Comparison of ENCODE assay signal across 25 mouse cellular contexts in genomic region chr7:140944236-140944635, GRCm38 (mm10). TPM values are rescaled to one million over a fixed set of nuclear protein-coding genes. Genes with fewer than 3 reads are reported as not detected.
DNase-seq lines count a peak whose midpoint lies in the region; TF ChIP-seq lines count a peak whose summit lies in the region.
"Had no signal": no experiment of that assay in that cellular context is flagged by ENCODE, and none has a peak within 500 bp of the region (broad histone marks: within the 10 kb centered on the region; RNA-seq: fewer than 3 reads in every experiment).

No protein-coding gene starts in this region.

- no peak overlapping the region for H3ac ChIP-seq in myocyte (ENCODE audit: control insufficient read depth, insufficient read length)

- H3K27ac ChIP-seq in gastrocnemius, adult 2 months = peak overlapping the region; percentile 97; the same call in 1 of the 2 replicates
- H3K27ac ChIP-seq in CH12.LX (ENCODE audit: insufficient read depth, low read depth) = no peak overlapping the region
- H3K27ac ChIP-seq: embryonic facial prominence, embryonic 10.5 days; embryonic facial prominence, embryonic 12.5 days; forebrain, embryonic 13.5 days; forebrain, embryonic 15.5 days had no signal

- TF ChIP-seq POLR2A in CH12.LX (IDR thresholded peaks at IDR 0.05; ENCODE audit: low read depth, low read length) = no peak
- TF ChIP-seq POLR2A in myocyte (IDR thresholded peaks at IDR 0.05; ENCODE audit: insufficient read length, low read depth) = no peak

- in situ Hi-C loops in CH12.LX (cut with MboI; ENCODE audit: low pct_ligation_motif_present, low pct_unique_long_range_greater_than_20kb, low sequenced_read_pairs) = no loop called here

- no peaks in the 10 kb centered on the region for H3K27me3 ChIP-seq in CH12.LX (replicated peaks)
- H3K27me3 ChIP-seq in myocyte (ENCODE audit: control insufficient read depth, insufficient read depth, insufficient read length) = no peaks in the 10 kb centered on the region
- H3K27me3 ChIP-seq: embryonic facial prominence, embryonic 12.5 days; forebrain, embryonic 15.5 days; Patski had no signal

- no peaks in the 10 kb centered on the region for H3K79me2 ChIP-seq in CH12.LX (replicated peaks; ENCODE audit: control insufficient read depth, extremely low read depth, insufficient read depth, poor library complexity, severe bottlenecking)
- no peaks in the 10 kb centered on the region for H3K79me2 ChIP-seq in myocyte (ENCODE audit: control insufficient read depth, insufficient read depth)

- dilution Hi-C loops in CH12.LX (cut with MboI; ENCODE audit: extremely low pct_ligation_motif_present, extremely low pct_unique_long_range_greater_than_20kb, low sequenced_read_pairs) = no loop called here

- H3K4me2 ChIP-seq in CH12.LX (ENCODE audit: insufficient read depth, low read depth, poor library complexity, severe bottlenecking) (no peak overlapping the region), myocyte (ENCODE audit: low read depth) (no peak overlapping the region)
- H3K4me2 ChIP-seq: embryonic facial prominence, embryonic 12.5 days; forebrain, embryonic 13.5 days; forebrain, embryonic 15.5 days had no signal

- H3K4me3 ChIP-seq in gastrocnemius, adult 2 months = no peak overlapping the region
- no peak overlapping the region for H3K4me3 ChIP-seq in CH12.LX (replicated peaks in 1 of 3; ENCODE audit: low read depth in 2 of 3, low read length in 2 of 3, poor library complexity in 1 of 3)
- no peak overlapping the region for H3K4me3 ChIP-seq in myocyte
- H3K4me3 ChIP-seq: embryonic facial prominence, embryonic 10.5 days; embryonic facial prominence, embryonic 12.5 days; forebrain, embryonic 13.5 days; forebrain, embryonic 15.5 days had no signal

- H3K36me3 ChIP-seq in CH12.LX (replicated peaks in 1 of 2; ENCODE audit: control insufficient read depth in 1 of 2, insufficient read depth in 1 of 2, low read length in 1 of 2) (peaks cover 23 to 48% of the 10 kb centered on the region in 2 experiments), myocyte (ENCODE audit: control insufficient read depth, insufficient read depth) (peaks cover 14% of the 10 kb centered on the region)
- H3K36me3 ChIP-seq: forebrain, embryonic 15.5 days had no signal

- H3K9ac ChIP-seq in CH12.LX (ENCODE audit: insufficient read depth, low read depth) = no peak overlapping the region
- H3K9ac ChIP-seq: forebrain, embryonic 13.5 days; forebrain, embryonic 15.5 days; forebrain, postnatal 0 days had no signal

- H3K4me1 ChIP-seq in CH12.LX (ENCODE audit: control insufficient read depth in 1 of 2, insufficient read depth in 2 of 2) = peaks cover 16 to 57% of the 10 kb centered on the region in 2 experiments

- no peak for DNase-seq in gastrocnemius, adult 2 months
- no peak for DNase-seq in gastrocnemius, adult 18-20 months (ENCODE audit: low spot score)
- peak; percentile 36 for DNase-seq in CH12.LX (ENCODE audit: extremely low read depth)
- no peak for DNase-seq in ovary, adult 18-20 months (ENCODE audit: low spot score)
- DNase-seq: adrenal gland, adult 8-10 months; adrenal gland, postnatal 14 days; adrenal gland, postnatal 36 days; cerebellum, adult 11-12 months; cerebellum, adult 2 months; cerebellum, adult 9-10 months; cerebellum, postnatal 10 days; cerebellum, postnatal 25 days; forebrain, postnatal 0 days had no signal

- intact Hi-C loops in gastrocnemius, adult 2 months (cut with DNase I) = no loop called here

- no peak for TF ChIP-seq CTCF in gastrocnemius, adult 2 months (IDR thresholded peaks at IDR 0.05)
- no peak for TF ChIP-seq CTCF in CH12.LX (conservative IDR thresholded peaks at IDR 0.05 in 1 of 2, IDR thresholded peaks at IDR 0.05 in 1 of 2; ENCODE audit: low read depth in 2 of 2, low read length in 2 of 2)

- H3K9me3 ChIP-seq in CH12.LX (replicated peaks; ENCODE audit: low read length) = no peaks in the 10 kb centered on the region
- H3K9me3 ChIP-seq: embryonic facial prominence, embryonic 10.5 days; embryonic facial prominence, embryonic 12.5 days; forebrain, embryonic 13.5 days; forebrain, embryonic 15.5 days; G1E had no signal

- TF ChIP-seq RAD21 in CH12.LX (IDR thresholded peaks at IDR 0.05; ENCODE audit: low read depth, low read length) = no peak

- TF ChIP-seq EP300 in CH12.LX (IDR thresholded peaks at IDR 0.05; ENCODE audit: low read length) = no peak

TF ChIP-seq in CH12.LX, 34 proteins besides CTCF, POLR2A, EP300 and RAD21:
- no peak for TF ChIP-seq ZC3H11A (IDR thresholded peaks at IDR 0.05; ENCODE audit: low read depth, low read length)
- no peak for TF ChIP-seq SMC3 (IDR thresholded peaks at IDR 0.05; ENCODE audit: low read depth, low read length)
- TF ChIP-seq BHLHE40 (IDR thresholded peaks at IDR 0.05; ENCODE audit: low read depth, low read length) = peak; percentile 32; the same call in 1 of the 2 replicates
TF ChIP-seq in CH12.LX: peak in this region for 1.

TF ChIP-seq in myocyte, 11 proteins besides CTCF, POLR2A, EP300 and RAD21:
- TF ChIP-seq TCF12 (IDR thresholded peaks at IDR 0.05; ENCODE audit: insufficient read depth, poor library complexity, severe bottlenecking) (no peak), POLR2AphosphoS2 (IDR thresholded peaks at IDR 0.05; ENCODE audit: insufficient read length, low read depth) (peak; percentile 15)
TF ChIP-seq in myocyte: peak in this region for 1.

RNA-seq across cellular contexts. Expression of gene Pgghg, which starts 3.0 kb away (rescaled TPM):
- total RNA-seq in gastrocnemius, adult 2 months (2021) = 1 to 10 TPM; 3.8 to 5.6 TPM
- 1 to 10 TPM; 2.2 to 3.4 TPM for total RNA-seq in gastrocnemius, adult 18-20 months (2021)
- total RNA-seq in CH12.LX (2012; rRNA removed) = 3.3 and 3.7 TPM in 2 replicates
- total RNA-seq in CH12.LX (2014; rRNA removed) = 3.2 and 4.0 TPM in 2 replicates
- polyA plus RNA-seq in CH12.LX (2012; ENCODE audit: insufficient read length, low read depth) = 3.1 and 3.6 TPM in 2 replicates
- polyA plus RNA-seq in myocyte (2012; fragmentation: generic; extraction: Trizol) = 11.6 TPM

RNA-seq across cellular contexts. Expression of gene Ifitm5, which starts 5.9 kb away (rescaled TPM):
- under 1 TPM in 1 of 2 experiments, not detected in 1; 0.33 TPM for total RNA-seq in gastrocnemius, adult 2 months (2021)
- total RNA-seq in gastrocnemius, adult 18-20 months (2021) = not detected
- total RNA-seq in CH12.LX (2012; rRNA removed) (0.68 and 0.76 TPM in 2 replicates), CH12.LX (2014; rRNA removed) (not detected in 2 replicates)
- polyA plus RNA-seq in CH12.LX (2012; ENCODE audit: insufficient read length, low read depth) (0.55 and 0.71 TPM in 2 replicates), myocyte (2012; fragmentation: generic; extraction: Trizol) (0.47 TPM)
- polyA plus RNA-seq: activated CD4-positive, CD25-positive, alpha-beta regulatory T cell, adult 4 months; cerebellum, adult 2 months; cortical plate, adult 2 months; forebrain, embryonic 11.5 days had no signal

RNA-seq across cellular contexts. Expression of gene Gm45717, which starts 11.5 kb away (rescaled TPM):
- total RNA-seq in gastrocnemius, adult 2 months (2021) = not detected
- not detected for total RNA-seq in gastrocnemius, adult 18-20 months (2021)
- total RNA-seq in CH12.LX (2012; rRNA removed) (not detected in 2 replicates), CH12.LX (2014; rRNA removed) (not detected in 2 replicates)
- polyA plus RNA-seq in CH12.LX (2012; ENCODE audit: insufficient read length, low read depth) (not detected in 2 replicates), myocyte (2012; fragmentation: generic; extraction: Trizol) (0.12 TPM)
- total RNA-seq: adrenal gland, adult 8-10 months; adrenal gland, postnatal 14 days; adrenal gland, postnatal 36 days; forebrain, postnatal 0 days; G1E had no signal
- polyA plus RNA-seq: activated CD4-positive, CD25-positive, alpha-beta regulatory T cell, adult 4 months; C2C12; cerebellum, adult 2 months; cortical plate, adult 2 months; embryonic facial prominence, embryonic 12.5 days; embryonic facial prominence, embryonic 14.5 days; forebrain, embryonic 11.5 days; forebrain, embryonic 13.5 days; forebrain, embryonic 15.5 days; forebrain, postnatal 0 days; G1E had no signal

RNA-seq across cellular contexts. Expression of gene Ifitm2, which starts 11.6 kb away (rescaled TPM):
- 10 to 100 TPM; 42.2 to 82.6 TPM for total RNA-seq in gastrocnemius, adult 2 months (2021)
- 10 to 100 TPM; 44.8 to 64.4 TPM for total RNA-seq in gastrocnemius, adult 18-20 months (2021)
- total RNA-seq in CH12.LX (2012; rRNA removed) = 128 and 136 TPM in 2 replicates
- total RNA-seq in CH12.LX (2014; rRNA removed) = 314 and 381 TPM in 2 replicates
- polyA plus RNA-seq in CH12.LX (2012; ENCODE audit: insufficient read length, low read depth) = 159 and 213 TPM in 2 replicates
- 493 TPM for polyA plus RNA-seq in myocyte (2012; fragmentation: generic; extraction: Trizol)

RNA-seq across cellular contexts. Expression of gene Ifitm1, which starts 22.8 kb away (rescaled TPM):
- 1 to 10 TPM in 1 of 2 experiments, under 1 TPM in 1; 0.69 to 1.4 TPM for total RNA-seq in gastrocnemius, adult 2 months (2021)
- 1 to 10 TPM in 1 of 2 experiments, under 1 TPM in 1; 0.97 to 1.3 TPM for total RNA-seq in gastrocnemius, adult 18-20 months (2021)
- total RNA-seq in CH12.LX (2012; rRNA removed) (55.5 and 62.0 TPM in 2 replicates), CH12.LX (2014; rRNA removed) (32.9 and 33.6 TPM in 2 replicates)
- polyA plus RNA-seq in CH12.LX (2012; ENCODE audit: insufficient read length, low read depth) (10.9 and 14.8 TPM in 2 replicates), myocyte (2012; fragmentation: generic; extraction: Trizol) (19.9 TPM)
- polyA plus RNA-seq: G1E had no signal
